Mouse (Mus musculus) E14TG2a.4 (cell line): Measurements from ENCODE around the gene Tfb2m.

Experiments used
- CTCF ChIP-seq: conservative IDR thresholded peaks from 2 replicates; pipeline ENCODE4 v1.5.1; 2014; ENCODE audit warnings: low read length
- POU5F1 ChIP-seq: IDR thresholded peaks from 2 replicates; pipeline ENCODE4 v1.6.1; 2014; ENCODE audit warnings: low read length, borderline replicate concordance

- TF ChIP-seq CTCF = no peak
- TF ChIP-seq POU5F1 = no peak
Measured at GRCm38 (mm10) chr1:179548220-179548619, 2.2 kb upstream of the Tfb2m start.
